Mouse (Mus musculus): ENCODE measurements around the gene Exoc6b. TPM values are rescaled to one million over a fixed set of nuclear protein-coding genes. Genes with fewer than 3 reads are reported as not detected.
"Not testable (repeated sequence)": the region's sequence is repeated elsewhere in the genome, so short reads cannot be mapped to it uniquely, and the experiment has no call there.

Exoc6b gene
- total and polyA plus RNA-seq, 2 experiments from 2014 or later, result 37.0 to 43.7 TPM

DNA sequence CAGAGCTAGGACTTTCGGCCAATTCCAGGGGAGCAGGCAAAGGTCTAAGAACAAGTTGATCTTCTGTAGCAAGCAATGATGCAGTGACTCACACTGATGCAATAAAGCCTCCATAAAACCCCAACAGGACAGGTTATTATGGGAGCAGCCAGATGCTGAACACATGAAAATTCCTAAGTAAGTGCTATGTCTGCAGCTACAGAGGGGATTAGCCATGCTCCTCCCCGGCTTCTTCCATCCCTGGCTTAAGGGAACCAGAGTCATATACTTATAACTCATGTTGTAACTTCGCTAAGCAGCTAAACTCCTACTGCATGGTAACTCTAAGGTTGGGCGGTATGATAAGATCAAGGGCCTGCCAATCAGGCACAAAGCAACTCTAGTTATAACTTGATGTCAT lies 18.1 kb upstream of the Exoc6b start:
- H3K9me3 ChIP-seq (ENCODE audit: low read length), result no peaks in the 10 kb centered on the region
- 84% methylated on average over 4 of the region's 4 CpGs for WGBS
- H3K27ac ChIP-seq (ENCODE audit: low read depth, low read length), result no peak overlapping the region
- H3K4me2 ChIP-seq (ENCODE audit: low read depth, low read length, poor library complexity, severe bottlenecking), result no peak overlapping the region
- ATAC-seq (ENCODE audit: low FRiP score) (no peak), DNase-seq (ENCODE audit: low spot score) (no peak)
- no peak for TF ChIP-seq CTCF (IDR thresholded peaks at IDR 0.05)
- no peaks in the 10 kb centered on the region for H3K36me3 ChIP-seq (ENCODE audit: insufficient read depth, low read length)
- no peak overlapping the region for H3K9ac ChIP-seq (replicated peaks; ENCODE audit: low read length, poor library complexity, severe bottlenecking)
- H3K27me3 ChIP-seq (ENCODE audit: insufficient read depth, low read length), result no peaks in the 10 kb centered on the region
- H3K4me3 ChIP-seq (ENCODE audit: low read depth, low read length), result no peak overlapping the region
- H3K4me1 ChIP-seq (ENCODE audit: insufficient read depth, low read length), result no peaks in the 10 kb centered on the region

- H3K9ac ChIP-seq (replicated peaks; ENCODE audit: low read length, poor library complexity, severe bottlenecking), result no peak overlapping the region
- no peak for TF ChIP-seq CTCF (IDR thresholded peaks at IDR 0.05)
- ATAC-seq (ENCODE audit: low FRiP score) (no peak), DNase-seq (ENCODE audit: low spot score) (no peak)
- no peak overlapping the region for H3K27ac ChIP-seq (ENCODE audit: low read depth, low read length)
- WGBS, result 68% methylated on average over 3 of the region's 3 CpGs
- no peaks in the 10 kb centered on the region for H3K27me3 ChIP-seq (ENCODE audit: insufficient read depth, low read length)
- no peak overlapping the region for H3K4me2 ChIP-seq (ENCODE audit: low read depth, low read length, poor library complexity, severe bottlenecking)
- H3K4me3 ChIP-seq (ENCODE audit: low read depth, low read length), result no peak overlapping the region
- no peaks in the 10 kb centered on the region for H3K9me3 ChIP-seq (ENCODE audit: low read length)
- H3K36me3 ChIP-seq (ENCODE audit: insufficient read depth, low read length), result no peaks in the 10 kb centered on the region
- no peaks in the 10 kb centered on the region for H3K4me1 ChIP-seq (ENCODE audit: insufficient read depth, low read length)
Observed at GRCm38 (mm10) chr6:85086645-85087044, 17.3 kb upstream of the Exoc6b start.

DNA sequence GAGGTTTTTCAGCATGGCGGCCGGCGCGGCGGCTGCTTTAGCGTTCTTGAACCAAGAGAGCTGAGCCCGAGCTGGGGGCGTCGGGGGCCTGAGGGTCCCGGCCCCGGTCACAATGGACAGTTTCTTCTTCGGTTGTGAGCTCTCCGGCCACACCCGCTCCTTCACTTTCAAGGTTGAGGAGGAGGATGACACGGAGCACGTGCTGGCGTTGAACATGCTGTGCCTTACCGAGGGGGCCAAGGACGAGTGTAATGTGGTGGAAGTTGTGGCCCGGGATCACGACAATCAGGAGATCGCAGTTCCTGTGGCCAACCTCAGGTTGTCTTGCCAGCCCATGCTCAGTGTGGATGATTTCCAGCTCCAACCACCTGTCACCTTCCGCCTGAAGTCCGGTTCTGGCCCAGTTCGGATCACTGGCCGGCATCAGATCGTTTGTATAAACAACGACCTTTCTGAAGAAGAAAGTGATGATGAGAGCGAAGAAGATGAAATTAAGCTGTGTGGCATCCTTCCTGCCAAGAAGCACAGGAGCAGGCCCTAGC lies 6.9 kb upstream of the Exoc6b start:
- H3K27ac ChIP-seq (ENCODE audit: low read depth, low read length); ATAC-seq (ENCODE audit: low FRiP score); DNase-seq (ENCODE audit: low spot score); H3K27me3 ChIP-seq (ENCODE audit: insufficient read depth, low read length); H3K9ac ChIP-seq (replicated peaks; ENCODE audit: low read length, poor library complexity, severe bottlenecking); H3K9me3 ChIP-seq (ENCODE audit: low read length); H3K36me3 ChIP-seq (ENCODE audit: insufficient read depth, low read length); H3K4me3 ChIP-seq (ENCODE audit: low read depth, low read length); H3K4me2 ChIP-seq (ENCODE audit: low read depth, low read length, poor library complexity, severe bottlenecking); H3K4me1 ChIP-seq (ENCODE audit: insufficient read depth, low read length): not testable (repeated sequence)
- WGBS, result 89% methylated on average over 29 of the region's 29 CpGs

GRCm38 (mm10) chr6:85074996-85075395 lies 5.7 kb upstream of the Exoc6b start:
- H3K36me3 ChIP-seq (ENCODE audit: insufficient read depth, low read length), result no peaks in the 10 kb centered on the region
- H3K4me1 ChIP-seq (ENCODE audit: insufficient read depth, low read length), result no peaks in the 10 kb centered on the region
- no peak overlapping the region for H3K9ac ChIP-seq (replicated peaks; ENCODE audit: low read length, poor library complexity, severe bottlenecking)
- ATAC-seq (ENCODE audit: low FRiP score) (no peak), DNase-seq (ENCODE audit: low spot score) (no peak)
- 9% methylated on average over 2 of the region's 2 CpGs for WGBS
- H3K27me3 ChIP-seq (ENCODE audit: insufficient read depth, low read length), result no peaks in the 10 kb centered on the region
- no peak for TF ChIP-seq CTCF (IDR thresholded peaks at IDR 0.05)
- H3K9me3 ChIP-seq (ENCODE audit: low read length), result no peaks in the 10 kb centered on the region
- no peak overlapping the region for H3K27ac ChIP-seq (ENCODE audit: low read depth, low read length)
- no peak overlapping the region for H3K4me2 ChIP-seq (ENCODE audit: low read depth, low read length, poor library complexity, severe bottlenecking)
- no peak overlapping the region for H3K4me3 ChIP-seq (ENCODE audit: low read depth, low read length)

GRCm38 (mm10) chr6:85068322-85069022 lies 841 bp downstream of the Exoc6b start:
- Histone ChIP-seq H3K27me3 (ENCODE audit: insufficient read depth, low read length) (no peaks in the 10 kb centered on the region), H3K27ac (ENCODE audit: low read depth, low read length) (peak overlapping the region; percentile 88), H3K9ac (replicated peaks; ENCODE audit: low read length, poor library complexity, severe bottlenecking) (peak overlapping the region; percentile 70), H3K4me3 (ENCODE audit: low read depth, low read length) (peak overlapping the region; percentile 86), H3K36me3 (ENCODE audit: insufficient read depth, low read length) (no peaks in the 10 kb centered on the region), H3K4me1 (ENCODE audit: insufficient read depth, low read length) (peaks cover 7% of the 10 kb centered on the region; the same call in 1 of the 2 replicates), H3K4me2 (ENCODE audit: low read depth, low read length, poor library complexity, severe bottlenecking) (peak overlapping the region; percentile 49), H3K9me3 (ENCODE audit: low read length) (no peaks in the 10 kb centered on the region)
- ATAC-seq (ENCODE audit: low FRiP score) (peak; percentile 59; the same call in 1 of the 2 replicates), DNase-seq (ENCODE audit: low spot score) (peak; percentile 43)
- TF ChIP-seq CTCF (IDR thresholded peaks at IDR 0.05), result no peak
- WGBS, result 2% methylated on average over 17 of the region's 17 CpGs

GRCm38 (mm10) chr6:85057641-85058040 lies 11.7 kb downstream of the Exoc6b start:
- DNase-seq (ENCODE audit: low spot score), result no peak
- Histone ChIP-seq H3K4me1 (ENCODE audit: insufficient read depth, low read length) (no peaks in the 10 kb centered on the region), H3K27ac (ENCODE audit: low read depth, low read length) (no peak overlapping the region), H3K4me2 (ENCODE audit: low read depth, low read length, poor library complexity, severe bottlenecking) (no peak overlapping the region), H3K9ac (replicated peaks; ENCODE audit: low read length, poor library complexity, severe bottlenecking) (no peak overlapping the region), H3K36me3 (ENCODE audit: insufficient read depth, low read length) (no peaks in the 10 kb centered on the region), H3K9me3 (ENCODE audit: low read length) (no peaks in the 10 kb centered on the region), H3K27me3 (ENCODE audit: insufficient read depth, low read length) (no peaks in the 10 kb centered on the region), H3K4me3 (ENCODE audit: low read depth, low read length) (no peak overlapping the region)
- no peak for ATAC-seq (ENCODE audit: low FRiP score)
- 87% methylated on average over 1 of the region's 1 CpGs for WGBS
- no peak for TF ChIP-seq CTCF (IDR thresholded peaks at IDR 0.05)
